Mouse (Mus musculus) E14TG2a.4 (cell line): ENCODE results near the gene Frem2.

Source experiments
- H3K27me3 ChIP-seq: 2 replicates; pipeline ENCODE4 v1.6.1; 2014; ENCODE audit warnings: low read length, control low read depth; ENCODE audit not compliant: insufficient read depth
- H3K36me3 ChIP-seq: 2 replicates; pipeline ENCODE4 v1.6.1; 2014; ENCODE audit warnings: low read length, control low read depth; ENCODE audit not compliant: insufficient read depth
- H3K4me1 ChIP-seq: replicated peaks from 2 replicates; pipeline ENCODE4 v1.6.1; 2014; ENCODE audit warnings: low read depth, low read length, control low read depth
- H3K4me3 ChIP-seq: replicated peaks from 2 replicates; pipeline ENCODE4 v1.5.1; 2014; ENCODE audit warnings: mild to moderate bottlenecking, low read length
- H3K9me3 ChIP-seq: 2 replicates; pipeline ENCODE4 v1.6.1; 2014; ENCODE audit warnings: low read length, control low read depth
- CTCF ChIP-seq: conservative IDR thresholded peaks from 2 replicates; pipeline ENCODE4 v1.5.1; 2014; ENCODE audit warnings: low read length
- NANOG ChIP-seq: IDR thresholded peaks from 2 replicates; pipeline ENCODE4 v1.6.1; 2014; ENCODE audit warnings: borderline replicate concordance, low read length, mixed read lengths
- POU5F1 ChIP-seq: IDR thresholded peaks from 2 replicates; pipeline ENCODE4 v1.6.1; 2014; ENCODE audit warnings: low read length, borderline replicate concordance

Gene Frem2

DNA sequence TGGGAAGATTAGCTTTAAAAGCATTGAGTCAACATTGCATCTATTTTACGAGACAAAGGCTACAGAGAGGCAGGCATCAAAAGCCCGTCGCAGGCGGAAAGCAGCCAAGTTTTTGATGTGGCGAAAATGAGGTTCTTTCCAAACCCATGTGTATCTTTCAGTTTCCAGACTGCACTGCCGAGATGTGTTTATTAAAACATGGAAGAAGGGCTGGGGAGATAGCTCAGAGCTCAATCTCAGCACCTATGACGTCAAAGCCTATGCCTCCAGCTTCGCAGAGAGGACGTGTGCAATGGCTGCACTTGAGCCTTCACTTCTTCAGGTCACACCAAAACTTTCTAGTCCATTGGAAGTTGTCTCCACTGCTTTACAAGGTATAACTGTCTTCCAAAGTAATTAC lies 98.9 kb downstream of the Frem2 start:
- H3K4me3 ChIP-seq = no peak overlapping the region
- TF ChIP-seq CTCF (no peak), POU5F1 (no peak), NANOG (no peak)
- H3K27me3 ChIP-seq = peaks cover 5% of the 10 kb centered on the region
- no peaks in the 10 kb centered on the region for H3K9me3 ChIP-seq
- peaks cover 77% of the 10 kb centered on the region for H3K4me1 ChIP-seq
- H3K36me3 ChIP-seq = no peaks in the 10 kb centered on the region

DNA sequence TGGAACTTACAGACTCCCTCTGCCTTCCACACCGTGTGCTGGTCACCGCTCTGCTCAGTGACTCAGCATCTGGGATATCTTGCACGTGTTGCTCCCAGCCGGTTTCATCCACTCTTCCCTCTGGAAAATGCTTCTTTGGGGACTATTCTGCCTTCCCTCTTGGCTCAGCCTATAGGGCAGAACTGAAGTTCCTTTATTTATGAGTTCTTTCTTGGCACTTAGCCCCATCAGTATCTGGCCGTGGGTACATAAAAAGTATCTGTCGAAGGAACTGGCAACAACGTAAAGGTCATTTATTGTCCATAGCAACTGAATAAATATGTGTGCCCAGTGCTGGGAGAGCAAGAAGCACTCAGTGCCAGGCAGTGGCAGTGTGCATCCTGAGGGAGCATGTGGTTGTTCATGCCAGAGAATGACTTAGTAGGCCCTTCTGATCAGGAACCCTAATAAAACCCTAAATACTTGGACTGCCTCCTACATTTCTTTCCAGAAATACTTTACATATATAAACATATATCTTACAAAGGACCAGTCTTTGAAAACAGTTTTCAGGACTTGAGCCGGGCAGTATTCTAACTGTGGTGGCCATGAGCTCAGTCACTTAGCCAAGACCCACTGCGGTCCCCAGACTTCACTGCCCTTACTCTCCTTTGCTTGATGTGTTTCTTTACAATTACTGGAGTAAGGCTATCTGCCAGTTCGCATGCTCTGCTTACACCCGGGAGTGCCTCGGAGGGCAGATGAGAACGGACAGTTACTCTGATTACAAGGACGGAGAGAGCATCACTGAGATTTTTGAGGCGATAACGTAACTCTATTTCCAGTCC lies 99.6 kb downstream of the Frem2 start:
- TF ChIP-seq CTCF (no peak), NANOG (no peak), POU5F1 (no peak)
- H3K36me3 ChIP-seq = no peaks in the 10 kb centered on the region
- no peak overlapping the region for H3K4me3 ChIP-seq
- H3K4me1 ChIP-seq = peaks cover 71% of the 10 kb centered on the region
- H3K27me3 ChIP-seq = peaks cover 5% of the 10 kb centered on the region
- no peaks in the 10 kb centered on the region for H3K9me3 ChIP-seq

- H3K9me3 ChIP-seq = no peaks in the 10 kb centered on the region
- H3K4me1 ChIP-seq = peaks cover 48% of the 10 kb centered on the region
- peaks cover 5% of the 10 kb centered on the region for H3K27me3 ChIP-seq
- no peak overlapping the region for H3K4me3 ChIP-seq
- H3K36me3 ChIP-seq = no peaks in the 10 kb centered on the region
- TF ChIP-seq POU5F1 (no peak), NANOG (no peak)
Observed at GRCm38 (mm10) chr3:53555031-53555952, 101.9 kb downstream of the Frem2 start.

GRCm38 (mm10) chr3:53552691-53553090 lies 104.5 kb downstream of the Frem2 start:
- H3K36me3 ChIP-seq = 0 out of 2 replicates have a peak, but pooled peaks cover 4% of the 10 kb centered on the region
- H3K9me3 ChIP-seq = no peaks in the 10 kb centered on the region
- TF ChIP-seq NANOG (no peak), POU5F1 (no peak), CTCF (no peak)
- H3K27me3 ChIP-seq = peaks cover 5% of the 10 kb centered on the region
- peaks cover 30% of the 10 kb centered on the region for H3K4me1 ChIP-seq
- H3K4me3 ChIP-seq = no peak overlapping the region

GRCm38 (mm10) chr3:53532091-53532490 lies 125.1 kb downstream of the Frem2 start:
- TF ChIP-seq NANOG (no peak), CTCF (no peak), POU5F1 (no peak)
- peaks cover 8% of the 10 kb centered on the region for H3K36me3 ChIP-seq

DNA sequence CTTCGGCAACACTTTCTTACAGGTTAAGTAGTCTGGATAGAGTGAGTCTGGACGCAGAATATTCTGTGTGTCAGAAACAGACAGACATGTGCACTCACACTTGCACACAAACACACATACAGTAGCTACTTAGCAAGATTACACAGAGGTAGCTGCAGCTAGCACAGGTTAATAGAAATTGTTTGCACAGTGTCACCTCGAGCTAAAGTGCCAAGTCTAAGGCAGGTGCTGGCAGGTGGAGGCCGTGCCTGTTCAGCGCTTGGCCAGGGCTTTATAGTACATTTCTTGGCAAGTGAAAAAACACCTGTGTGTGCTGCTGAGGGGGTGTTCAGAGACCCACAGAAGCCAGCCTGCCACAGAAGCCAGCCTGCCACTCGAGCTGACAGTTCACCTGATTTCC lies 126.8 kb downstream of the Frem2 start:
- no peak for TF ChIP-seq POU5F1
- no peak for TF ChIP-seq CTCF
- no peak for TF ChIP-seq NANOG
- H3K36me3 ChIP-seq = no peaks in the 10 kb centered on the region

More at GRCm38 (mm10) chr3:53532091-53532490, 125.1 kb downstream of the Frem2 start:
- H3K4me3 ChIP-seq = no peak overlapping the region
- no peaks in the 10 kb centered on the region for H3K27me3 ChIP-seq
- H3K9me3 ChIP-seq = peaks cover 7% of the 10 kb centered on the region; the same call in 1 of the 2 replicates
- H3K4me1 ChIP-seq = no peaks in the 10 kb centered on the region

GRCm38 (mm10) chr3:53525737-53526136 lies 131.4 kb downstream of the Frem2 start:
- H3K4me1 ChIP-seq = no peaks in the 10 kb centered on the region; the same call in 1 of the 2 replicates
- H3K27me3 ChIP-seq = no peaks in the 10 kb centered on the region
- H3K36me3 ChIP-seq = peaks cover 6% of the 10 kb centered on the region; the same call in 1 of the 2 replicates
- H3K9me3 ChIP-seq = no peaks in the 10 kb centered on the region
- peak overlapping the region; percentile 66 for H3K4me3 ChIP-seq
- TF ChIP-seq CTCF (peak; percentile 48), POU5F1 (no peak), NANOG (no peak)

More for the DNA sequence above, 126.8 kb downstream of the Frem2 start:
- Histone ChIP-seq H3K9me3 (peaks cover 7% of the 10 kb centered on the region; the same call in 1 of the 2 replicates), H3K4me3 (no peak overlapping the region), H3K4me1 (no peaks in the 10 kb centered on the region; the same call in 1 of the 2 replicates), H3K27me3 (no peaks in the 10 kb centered on the region)

- Histone ChIP-seq H3K4me1 (no peaks in the 10 kb centered on the region; the same call in 1 of the 2 replicates), H3K4me3 (no peak overlapping the region), H3K27me3 (no peaks in the 10 kb centered on the region), H3K9me3 (no peaks in the 10 kb centered on the region), H3K36me3 (peaks cover 14% of the 10 kb centered on the region)
- TF ChIP-seq CTCF (no peak), POU5F1 (no peak), NANOG (no peak)
Observed at GRCm38 (mm10) chr3:53522794-53523193, 134.4 kb downstream of the Frem2 start.
